Mouse (Mus musculus) monocyte, adult 59 days (primary cell): Measurements from ENCODE around the gene Ubr1. TPM values are rescaled to one million over a fixed set of nuclear protein-coding genes. Genes with fewer than 3 reads are reported as not detected.

Source experiments
- total RNA-seq, 2 experiments: library from RNA; stranded (reverse); gene quantifications; one replicate each; pipeline ENCODE4 v1.2.4; 2023

Ubr1 gene
- total RNA-seq: 10 to 100 TPM; 24.0 to 30.2 TPM

DNA sequence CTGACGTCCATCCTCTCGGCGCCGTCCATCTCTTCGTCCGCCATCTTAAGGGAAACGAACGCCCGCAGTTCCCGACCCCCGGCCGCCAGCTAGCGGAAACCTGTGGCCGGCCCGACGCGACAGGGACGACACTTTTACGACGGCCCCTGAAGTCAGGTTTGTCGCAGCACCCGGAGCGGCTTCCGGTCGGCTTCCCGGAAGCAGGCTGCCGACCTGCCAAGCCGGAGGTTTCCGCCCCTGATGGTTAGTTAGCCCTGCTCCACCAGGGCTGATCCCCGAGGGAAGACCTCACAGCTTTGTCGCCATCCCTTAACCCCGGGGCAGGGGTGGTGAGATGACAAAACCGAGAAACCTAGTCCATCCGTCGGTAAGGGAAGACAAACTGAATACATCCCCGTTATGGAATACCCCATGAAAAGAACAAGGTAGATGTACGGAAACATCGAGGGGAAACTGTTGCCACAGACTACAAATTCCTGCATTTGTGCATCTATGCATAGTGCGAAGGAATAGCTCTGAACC, at the start of gene Ubr1:
Ubr1 (minus strand) TSS at position 157 of the 522 bp plus-strand sequence.

DNA sequence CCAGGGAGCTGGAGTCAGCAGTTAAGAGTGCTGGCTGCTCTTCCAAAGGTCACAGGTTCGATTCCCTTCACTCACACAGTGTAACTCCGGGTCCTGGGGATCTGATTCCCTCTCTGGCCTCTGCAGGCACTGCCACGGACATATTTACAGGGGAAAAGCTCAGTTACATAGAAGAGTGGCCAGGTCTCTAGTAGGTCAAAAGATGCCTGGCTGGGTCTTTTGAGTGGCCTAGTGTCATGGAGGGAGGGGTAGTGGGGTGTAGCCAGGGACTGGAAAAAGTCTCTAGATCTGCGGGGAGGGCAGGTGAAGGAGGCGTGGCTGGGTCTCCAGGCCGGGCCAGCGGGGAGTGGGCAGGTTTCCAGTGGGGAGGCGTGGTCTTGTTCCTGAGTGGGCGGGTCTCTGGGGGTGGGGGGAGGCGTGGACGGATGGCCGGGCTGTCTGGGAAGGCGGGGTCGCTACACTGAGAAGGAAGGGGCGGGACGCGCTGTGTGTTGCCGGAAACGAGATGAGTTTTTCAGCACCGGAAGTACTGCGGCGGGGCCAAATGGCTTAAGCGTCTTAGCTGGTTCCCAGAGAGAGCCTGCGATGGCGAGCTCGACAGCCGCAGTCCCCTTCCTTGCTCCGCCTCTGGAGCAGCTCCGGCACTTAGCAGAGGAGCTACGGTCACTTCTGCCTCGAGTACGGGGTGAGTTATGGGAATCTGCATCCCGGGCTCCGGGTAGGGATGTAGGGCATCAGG, 37.6 kb upstream of the Ubr1 start, which contains the start of gene Ccndbp1:
Ccndbp1 (plus strand) TSS at position 479 of the 739 bp plus-strand sequence.

DNA sequence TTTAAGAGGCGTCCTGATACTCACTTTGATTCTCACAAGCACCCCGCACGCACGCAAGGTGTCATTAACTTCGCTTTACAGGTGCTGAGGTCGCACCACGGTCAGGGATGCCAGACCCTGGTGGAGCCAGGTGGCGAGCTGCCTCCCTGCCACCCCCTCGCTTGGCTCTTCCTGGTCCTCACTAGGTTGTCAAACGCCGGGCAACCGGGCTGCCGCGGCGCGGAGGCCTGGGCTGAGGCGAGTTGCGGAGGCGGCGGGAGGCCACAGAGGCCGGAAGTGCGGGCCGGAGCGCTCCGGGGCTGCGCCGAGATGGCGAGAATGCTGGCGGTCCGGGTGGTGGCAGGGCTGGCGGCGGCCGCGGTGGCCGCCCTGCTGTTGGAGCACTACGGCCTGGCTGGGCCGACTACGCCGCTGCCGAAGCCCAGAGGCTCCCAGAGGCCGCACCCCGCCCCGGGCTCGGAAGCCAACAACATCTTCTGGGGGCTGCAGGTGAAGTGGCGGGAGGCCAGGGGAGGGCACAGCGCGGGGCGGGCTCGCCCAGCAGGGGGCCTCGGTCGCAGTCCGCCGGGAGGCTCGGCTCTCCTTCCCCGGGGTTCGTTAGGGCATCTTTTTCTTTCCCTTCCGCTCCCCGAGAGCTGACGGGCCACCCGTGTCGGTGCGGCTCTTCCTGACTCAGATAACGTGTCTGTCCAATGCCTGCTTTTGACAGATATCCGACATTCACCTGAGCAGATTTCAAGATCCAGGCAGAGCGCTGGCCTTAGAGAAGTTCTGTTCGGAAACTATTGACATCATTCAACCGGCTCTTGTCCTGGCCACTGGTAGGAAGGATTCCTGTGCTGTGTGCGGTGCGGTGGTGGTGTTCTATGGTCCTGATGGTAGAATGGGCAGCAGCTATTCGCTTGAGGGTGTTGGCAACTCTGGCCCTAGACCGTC, 6.7 kb upstream of the Ubr1 start, which contains the start of gene Tmem62:
Tmem62 (plus strand) TSS at position 28 of the 936 bp plus-strand sequence.

DNA sequence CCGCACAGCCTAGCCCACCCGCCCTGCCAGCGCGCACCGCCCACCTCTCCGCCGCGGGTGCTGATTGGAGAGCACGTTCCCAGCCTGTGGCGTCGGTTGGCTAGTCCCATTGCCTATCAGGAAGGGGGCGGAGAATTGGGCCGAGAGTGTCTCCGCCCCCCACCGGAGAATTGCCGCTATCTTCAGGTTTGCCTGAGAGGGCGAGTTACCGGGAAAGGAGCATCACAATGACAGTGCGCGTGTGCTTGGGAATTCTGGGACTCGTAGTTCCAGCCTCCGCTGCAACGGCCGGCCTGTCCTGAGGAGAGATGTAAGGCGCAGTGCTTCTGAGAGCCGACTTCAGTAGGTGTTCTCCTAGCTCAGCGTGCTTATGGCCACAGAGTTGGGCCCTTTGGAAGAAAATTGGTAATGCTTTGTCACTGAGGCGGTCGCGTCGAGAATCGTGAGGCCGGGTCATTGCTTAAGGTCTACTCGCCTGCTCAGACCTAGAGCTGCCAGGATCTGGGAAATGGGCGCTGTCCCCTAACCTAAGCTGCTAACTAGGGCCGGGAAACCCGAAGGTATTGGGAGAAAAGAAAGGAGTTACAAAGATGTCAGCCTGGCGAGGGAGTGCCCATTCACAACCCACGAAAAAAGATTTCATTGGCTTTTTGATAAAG, 120.0 kb downstream of the Ubr1 start, which contains the start of gene Ttbk2:
Ttbk2 (minus strand) TSS at position 181 of the 659 bp plus-strand sequence.

DNA sequence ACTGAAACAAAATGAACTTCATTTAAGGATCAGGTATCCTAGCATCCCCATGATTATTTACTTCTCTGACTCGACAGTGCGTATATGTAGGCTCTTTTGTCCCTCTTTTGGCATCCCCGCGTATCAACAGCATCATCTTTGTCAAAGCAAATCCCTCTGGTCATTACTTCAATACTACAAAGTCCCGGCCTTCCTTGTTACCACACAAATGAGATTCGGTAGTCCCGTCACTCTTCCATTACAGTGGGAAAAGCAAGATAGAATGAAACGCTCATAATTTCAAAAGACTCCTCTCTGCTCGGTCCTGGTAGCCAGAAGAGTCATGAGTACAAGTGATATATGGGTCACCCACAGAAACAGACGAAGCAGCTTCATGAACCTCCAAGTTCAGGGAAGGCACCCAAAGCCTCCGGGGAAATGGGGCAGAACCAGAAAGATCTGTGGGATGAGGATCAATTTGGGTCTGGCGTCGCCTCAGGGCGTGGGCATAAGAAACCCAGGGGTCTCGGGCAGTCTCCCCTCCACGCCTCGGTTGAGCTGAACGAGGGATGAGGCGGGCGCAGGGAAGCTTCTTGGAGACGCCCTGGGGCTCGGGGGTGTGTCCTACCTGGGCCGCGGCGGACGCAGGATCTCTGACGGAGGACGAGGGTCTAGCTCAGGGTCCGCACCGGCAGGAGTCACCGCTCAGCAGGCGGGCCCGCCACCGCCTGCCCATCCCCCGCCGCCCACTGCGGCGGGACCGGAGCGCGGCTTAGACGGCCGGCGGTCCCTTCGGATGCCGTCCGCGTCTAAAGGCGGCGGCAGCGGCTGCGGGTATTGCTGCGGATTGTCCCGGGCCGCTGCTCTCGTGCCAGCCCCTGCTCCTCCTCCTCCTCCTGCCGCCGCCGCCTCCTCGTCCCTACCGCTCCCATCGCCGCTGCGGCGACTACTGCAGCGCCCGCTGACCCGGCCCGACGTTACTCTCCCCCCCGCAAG, 120.8 kb downstream of the Ubr1 start, which contains the start of gene Cdan1:
Cdan1 (minus strand) TSS at position 680 of the 975 bp plus-strand sequence.

Other genes with a start within 250 kb of the Ubr1 start
- gene Cdan1, start 120.6 kb downstream of the Ubr1 start, total RNA-seq: 10 to 100 TPM; 15.4 to 18.1 TPM
- gene Ttbk2, start 120.1 kb downstream of the Ubr1 start, total RNA-seq: 1 to 10 TPM; 7.3 to 7.8 TPM
- 10 to 100 TPM in 1 of 2 experiments, 1 to 10 TPM in 1; 8.4 to 10.2 TPM for gene Tmem62, start 6.3 kb upstream of the Ubr1 start, total RNA-seq
- gene Ccndbp1, start 37.7 kb upstream of the Ubr1 start, total RNA-seq: 10 to 100 TPM; 53.2 to 57.8 TPM
- 1 to 10 TPM in 1 of 2 experiments, not detected in 1; 1.2 TPM for gene Epb42, start 66.4 kb upstream of the Ubr1 start, total RNA-seq
- gene Tgm5, start 115.1 kb upstream of the Ubr1 start, total RNA-seq: not detected
- not detected for gene Tgm7, start 139.1 kb upstream of the Ubr1 start, total RNA-seq
- 1 to 10 TPM; 6.4 to 8.8 TPM for gene Adal, start 169.7 kb upstream of the Ubr1 start, total RNA-seq
- gene Lcmt2, start 169.9 kb upstream of the Ubr1 start, total RNA-seq: 1 to 10 TPM; 5.0 to 5.8 TPM
- 10 to 100 TPM; 53.2 to 54.1 TPM for gene Tubgcp4, start 199.9 kb upstream of the Ubr1 start, total RNA-seq
- 10 to 100 TPM; 21.2 to 25.5 TPM for gene Zscan29, start 200.4 kb upstream of the Ubr1 start, total RNA-seq